In genomic region chr19:7314976-7315586, GRCm38 (mm10) we compare ENCODE assay signal across 9 mouse cellular contexts. TPM values are rescaled to one million over a fixed set of nuclear protein-coding genes. Genes with fewer than 3 reads are reported as not detected.
DNase-seq lines count a peak whose midpoint lies in the region; ATAC-seq and TF ChIP-seq lines count a peak whose summit lies in the region.
"Had no signal": no experiment of that assay in that cellular context is flagged by ENCODE, and none has a peak within 500 bp of the region (broad histone marks: within the 10 kb centered on the region; RNA-seq: fewer than 3 reads in every experiment).

No protein-coding gene starts in this region.

- no peak for TF ChIP-seq POLR2A in brain, embryonic 14.5 days (IDR thresholded peaks at IDR 0.05; ENCODE audit: borderline replicate concordance, extremely low read depth, insufficient read depth, insufficient read length, poor library complexity, severe bottlenecking)

- DNase-seq in adrenal gland, postnatal 14 days = peak; percentile 42
- DNase-seq in adrenal gland, postnatal 4 days (ENCODE audit: low spot score in 2 of 2) = no peak
- DNase-seq in left cerebral cortex, adult 18-20 months (ENCODE audit: low spot score in 2 of 2) = peak; percentile 56
- no peak for DNase-seq in left cerebral cortex, postnatal 36 days (ENCODE audit: low spot score in 2 of 2)
- peak; percentile 71 for DNase-seq in brain, embryonic 14.5 days (ENCODE audit: low read depth)
- DNase-seq in thymus, adult 18-20 months = no peak
- DNase-seq in heart, postnatal 10 days = no peak

- peak; percentile 66; the same call in 1 of the 2 replicates for ATAC-seq in megakaryocyte-erythroid progenitor cell, adult 5-6 weeks (replicated peaks; ENCODE audit: low FRiP score, low TSS enrichment, poor library complexity, severe bottlenecking)
- ATAC-seq: inflammation-experienced regulatory T-cells, adult 6 months had no signal

- intact Hi-C loops in left cerebral cortex, postnatal 36 days (cut with DNase I) = no loop called here
- intact Hi-C loops in heart, postnatal 10 days (cut with DNase I) = no loop called here

- TF ChIP-seq CTCF in brain, embryonic 14.5 days (IDR thresholded peaks at IDR 0.05; ENCODE audit: borderline replicate concordance, extremely low read depth, insufficient read depth, insufficient read length) = no peak

RNA-seq across cellular contexts. Expression of gene Mark2, which starts 26.6 kb away (rescaled TPM):
- total RNA-seq in adrenal gland, postnatal 14 days (2021) = 70.0 and 85.3 TPM in 2 replicates
- total RNA-seq in adrenal gland, postnatal 4 days (2021) = 10 to 100 TPM; 74.7 to 81.2 TPM
- 100 to 1,000 TPM; 123 to 139 TPM for total RNA-seq in left cerebral cortex, adult 18-20 months (2021)
- 100 to 1,000 TPM; 134 to 160 TPM for total RNA-seq in left cerebral cortex, postnatal 36 days (2021)
- polyA plus RNA-seq in brain, embryonic 14.5 days (2012; rRNA removed) = 70.4 and 98.0 TPM in 2 replicates
- 57.1 and 106 TPM in 2 replicates for total RNA-seq in megakaryocyte-erythroid progenitor cell, adult 5-6 weeks (2014; fragmentation: Nextera tagmentation)
- 14.6 and 28.7 TPM in 2 replicates for total RNA-seq in megakaryocyte-erythroid progenitor cell, adult 5-6 weeks (2017)
- total RNA-seq in heart, postnatal 10 days (2021) = 10 to 100 TPM; 51.7 to 54.3 TPM

RNA-seq across cellular contexts. Expression of gene Rcor2, which starts 48.0 kb away (rescaled TPM):
- total RNA-seq in adrenal gland, postnatal 14 days (2021) = 3.4 and 4.1 TPM in 2 replicates
- total RNA-seq in adrenal gland, postnatal 4 days (2021) = 10 to 100 TPM; 13.4 to 14.8 TPM
- 10 to 100 TPM; 17.6 to 17.7 TPM for total RNA-seq in left cerebral cortex, adult 18-20 months (2021)
- total RNA-seq in left cerebral cortex, postnatal 36 days (2021) = 10 to 100 TPM; 14.9 to 16.0 TPM
- polyA plus RNA-seq in brain, embryonic 14.5 days (2012; rRNA removed) = 134 and 211 TPM in 2 replicates
- 5.0 and 5.4 TPM in 2 replicates for total RNA-seq in megakaryocyte-erythroid progenitor cell, adult 5-6 weeks (2014; fragmentation: Nextera tagmentation)
- 4.0 and 19.5 TPM in 2 replicates for total RNA-seq in megakaryocyte-erythroid progenitor cell, adult 5-6 weeks (2017)
- 10 to 100 TPM; 12.9 to 26.0 TPM for total RNA-seq in heart, postnatal 10 days (2021)
- polyA plus RNA-seq: inflammation-experienced regulatory T-cells, adult 6 months had no signal

Comparison
In these comparisons a context has a peak if more than half of its experiments do, and no peak if none do; other contexts are left out.
1. DNase-seq: peak in adrenal gland, postnatal 14 days (single experiment), left cerebral cortex, adult 18-20 months (2 of 2) and brain, embryonic 14.5 days (single experiment); none in adrenal gland, postnatal 4 days (0 of 2), left cerebral cortex, postnatal 36 days (0 of 2), thymus, adult 18-20 months (0 of 2) and heart, postnatal 10 days (0 of 2).